Mouse (Mus musculus): ENCODE measurements around the gene Xlr5a.
"Not testable (repeated sequence)": the region's sequence is repeated elsewhere in the genome, so short reads cannot be mapped to it uniquely, and the experiment has no call there.

The Xlr5a gene

GRCm38 (mm10) chrX:73143218-73143618 lies 149.6 kb downstream of the Xlr5a start:
- DNase-seq, result not testable (repeated sequence)

GRCm38 (mm10) chrX:73122859-73123829 lies 169.6 kb downstream of the Xlr5a start:
- DNase-seq, result not testable (repeated sequence)

- DNase-seq, result not testable (repeated sequence)
These were observed 176.0 kb downstream of the Xlr5a start, which contains the start of gene Gm14685 for GRCm38 (mm10) chrX:73116747-73117146. Gene Gm14685, plus strand, starts transcription at chrX:73117047.

- DNase-seq, result not testable (repeated sequence)
These were observed 195.8 kb downstream of the Xlr5a start, which contains the start of gene Xlr3a for GRCm38 (mm10) chrX:73096941-73097508. Gene Xlr3a, minus strand, starts transcription at chrX:73097095.

- DNase-seq, result not testable (repeated sequence)
These were observed 210.3 kb downstream of the Xlr5a start, which contains the start of gene Xlr4a for GRCm38 (mm10) chrX:73082267-73083055. Gene Xlr4a, minus strand, starts transcription at chrX:73082478.

GRCm38 (mm10) chrX:73066765-73067312 lies 225.9 kb downstream of the Xlr5a start:
- not testable (repeated sequence) for DNase-seq

GRCm38 (mm10) chrX:73064415-73064793 lies 228.4 kb downstream of the Xlr5a start, which contains the start of gene Pnma3:
Gene Pnma3, plus strand, starts transcription at chrX:73064787.
- no peak for DNase-seq

GRCm38 (mm10) chrX:73063512-73064414 lies 229.0 kb downstream of the Xlr5a start:
- DNase-seq, result peak; percentile 27

GRCm38 (mm10) chrX:73062323-73062722 lies 230.5 kb downstream of the Xlr5a start:
- DNase-seq, result no peak

GRCm38 (mm10) chrX:73061528-73061927 lies 231.2 kb downstream of the Xlr5a start:
- DNase-seq, result no peak
